Mouse (Mus musculus) midbrain, embryonic 16.5 days (tissue): ENCODE results near the gene Begain. TPM values are rescaled to one million over a fixed set of nuclear protein-coding genes. Genes with fewer than 3 reads are reported as not detected.
A peak's percentile ranks its signal among the peaks of the same experiment; 100 is the strongest.

ENCODE experiments used
- ATAC-seq: fragments of 200-750 bp; cut with Nextera tagmentation; 2 replicates; pipeline ENCODE4 v1.8.0; 2017; ENCODE audit warnings: moderate TSS enrichment
- H3K27ac ChIP-seq: fragments of 300-500 bp; sonication (generic); 2 replicates; pipeline ENCODE4 v1.5.1; 2014; ENCODE audit warnings: mild to moderate bottlenecking, low read length, mixed read lengths
- H3K27me3 ChIP-seq: fragments of 300-500 bp; sonication (generic); 2 replicates; pipeline ENCODE4 v1.6.1; 2014; ENCODE audit warnings: low read depth, low read length, mixed read lengths; ENCODE audit not compliant: control insufficient read depth, insufficient read depth
- H3K36me3 ChIP-seq: fragments of 300-500 bp; sonication (generic); 2 replicates; pipeline ENCODE4 v1.6.1; 2014; ENCODE audit warnings: mild to moderate bottlenecking, low read length, moderate library complexity, mixed read lengths; ENCODE audit not compliant: control insufficient read depth, insufficient read depth
- H3K4me1 ChIP-seq: fragments of 300-500 bp; sonication (generic); 2 replicates; pipeline ENCODE4 v1.6.1; 2014; ENCODE audit warnings: mild to moderate bottlenecking, low read length, mixed read lengths; ENCODE audit not compliant: control insufficient read depth, insufficient read depth
- H3K4me2 ChIP-seq: fragments of 300-500 bp; sonication (generic); 2 replicates; pipeline ENCODE4 v1.6.1; 2014; ENCODE audit warnings: mild to moderate bottlenecking, low read length, mixed read lengths
- H3K4me3 ChIP-seq: fragments of 300-500 bp; sonication (generic); 2 replicates; pipeline ENCODE4 v1.5.1; 2014; ENCODE audit warnings: low read depth, mild to moderate bottlenecking, low read length, moderate library complexity, mixed read lengths
- H3K9ac ChIP-seq: fragments of 300-500 bp; sonication (generic); 2 replicates; pipeline ENCODE4 v1.6.1; 2014; ENCODE audit warnings: low read depth, low read length, mixed read lengths
- H3K9me3 ChIP-seq: fragments of 300-500 bp; sonication (generic); replicated peaks from 2 replicates; pipeline ENCODE4 v1.6.1; 2014; ENCODE audit warnings: mild to moderate bottlenecking, low read length, mixed read lengths; ENCODE audit not compliant: control insufficient read depth, poor library complexity, severe bottlenecking
- WGBS: fragments of 180-500 bp; shearing (Covaris S2); extraction: QIAGEN DNeasy Blood & Tissue Kit; methylation state at CpG from one replicate; pipeline ENCODE4 v1.1.7; 2014; 5-methylcytosine and 5-hydroxymethylcytosine counted together
- polyA plus RNA-seq: library from polyadenylated mRNA; unstranded; fragments of >200 nt; fragmentation: Nextera tagmentation; extraction: Ambion mirVana; gene quantifications from 2 replicates; pipeline ENCODE4 v1.2.1, GENCODE M21; 2015

The Begain gene
- 22.1 and 25.4 TPM in 2 replicates for polyA plus RNA-seq

DNA sequence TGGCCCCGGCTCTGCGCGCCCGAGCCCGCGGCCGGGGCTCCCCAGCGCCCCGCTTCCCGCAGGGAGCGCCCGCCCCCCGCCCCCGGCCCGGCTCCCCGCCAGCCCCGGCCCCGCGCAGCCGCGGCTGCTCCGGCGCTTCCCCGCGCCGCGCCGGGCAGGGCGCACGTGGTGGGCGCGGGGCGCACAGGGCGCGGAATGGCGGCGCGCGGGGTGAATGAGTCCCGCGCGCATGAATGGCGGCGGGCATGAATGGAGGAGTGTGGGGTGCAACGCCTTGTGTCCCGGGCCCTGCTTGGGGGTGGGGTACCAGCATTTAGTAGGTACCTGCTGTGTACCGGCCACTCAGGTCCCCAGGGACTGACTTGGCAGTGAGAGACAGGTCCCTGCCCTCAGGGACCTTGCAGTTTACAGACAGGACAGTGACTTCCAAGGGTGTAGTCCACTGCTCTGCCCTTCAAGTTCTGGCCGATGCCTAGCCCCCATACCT is at the start of gene Begain:
TSS of gene Begain (minus strand) at position 51 of the 487 bp plus-strand sequence.
- Histone ChIP-seq H3K27ac (peak within 1 kb of the TSS; percentile 67), H3K9me3 (no peaks in the 10 kb centered on the region), H3K4me3 (peak within 1 kb of the TSS; percentile 72), H3K36me3 (no peaks in the 10 kb centered on the region), H3K4me1 (peaks cover 13% of the 10 kb centered on the region), H3K4me2 (peak within 1 kb of the TSS; percentile 80), H3K27me3 (no peaks in the 10 kb centered on the region; the same call in 1 of the 2 replicates), H3K9ac (peak within 1 kb of the TSS; percentile 84)
- peak; percentile 59 for ATAC-seq
- under 1% methylated on average over 38 of the region's 48 CpGs for WGBS

GRCm38 (mm10) chr12:109115707-109116106 is 47.7 kb upstream of the Begain start:
- no peak for ATAC-seq
- H3K27me3 ChIP-seq = no peaks in the 10 kb centered on the region
- H3K4me1 ChIP-seq = no peaks in the 10 kb centered on the region; the same call in 1 of the 2 replicates
- no peaks in the 10 kb centered on the region for H3K36me3 ChIP-seq
- H3K27ac ChIP-seq = no peak overlapping the region
- 65% methylated on average over 8 of the region's 8 CpGs for WGBS
- no peak overlapping the region for H3K4me2 ChIP-seq
- no peak overlapping the region for H3K9ac ChIP-seq
- no peaks in the 10 kb centered on the region for H3K9me3 ChIP-seq
- H3K4me3 ChIP-seq = no peak overlapping the region

GRCm38 (mm10) chr12:109115161-109115560 is 47.1 kb upstream of the Begain start:
- no peak for ATAC-seq
- H3K4me1 ChIP-seq = no peaks in the 10 kb centered on the region; the same call in 1 of the 2 replicates
- H3K36me3 ChIP-seq = no peaks in the 10 kb centered on the region
- H3K9me3 ChIP-seq = no peaks in the 10 kb centered on the region
- no peak overlapping the region for H3K9ac ChIP-seq
- H3K4me2 ChIP-seq = no peak overlapping the region
- H3K27me3 ChIP-seq = no peaks in the 10 kb centered on the region
- 77% methylated on average over 10 of the region's 10 CpGs for WGBS
- H3K4me3 ChIP-seq = no peak overlapping the region
- H3K27ac ChIP-seq = no peak overlapping the region

DNA sequence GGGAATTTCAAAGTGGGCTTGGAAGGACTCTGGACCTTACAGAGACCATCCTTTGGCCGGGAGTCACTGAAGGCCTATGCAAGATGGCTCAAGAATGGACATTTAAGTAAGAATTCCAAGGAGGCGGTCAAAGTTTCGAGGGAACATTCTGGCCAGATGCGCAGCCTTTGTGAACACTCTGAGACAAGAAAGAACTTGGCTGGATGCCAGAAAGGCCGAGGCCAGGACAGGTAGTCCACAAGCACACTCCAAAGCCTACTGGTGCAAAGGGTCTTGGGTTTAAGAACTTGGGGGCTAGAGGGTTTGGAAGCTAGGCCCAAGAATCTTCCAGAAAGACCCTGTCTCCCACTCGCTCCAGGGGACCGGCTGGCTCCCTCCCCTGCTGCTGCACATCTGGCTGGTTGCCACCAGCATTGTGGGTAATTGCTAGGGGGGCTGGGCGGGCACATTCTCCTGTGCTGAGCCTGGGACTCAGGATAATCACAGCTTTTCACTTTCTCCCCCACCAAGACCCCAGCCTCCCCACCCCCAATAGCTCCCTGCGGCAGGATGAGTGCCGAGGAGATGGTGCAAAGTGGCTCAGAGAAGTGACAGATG is 45.1 kb upstream of the Begain start:
- H3K27ac ChIP-seq = no peak overlapping the region
- H3K9me3 ChIP-seq = no peaks in the 10 kb centered on the region
- H3K9ac ChIP-seq = no peak overlapping the region
- no peak overlapping the region for H3K4me2 ChIP-seq
- no peaks in the 10 kb centered on the region for H3K27me3 ChIP-seq
- ATAC-seq = no peak
- no peaks in the 10 kb centered on the region for H3K36me3 ChIP-seq
- no peaks in the 10 kb centered on the region; the same call in 1 of the 2 replicates for H3K4me1 ChIP-seq
- WGBS = 51% methylated on average over 10 of the region's 10 CpGs
- no peak overlapping the region for H3K4me3 ChIP-seq

- no peaks in the 10 kb centered on the region for H3K9me3 ChIP-seq
- H3K36me3 ChIP-seq = no peaks in the 10 kb centered on the region
- no peak overlapping the region for H3K4me3 ChIP-seq
- no peaks in the 10 kb centered on the region; the same call in 1 of the 2 replicates for H3K4me1 ChIP-seq
- no peaks in the 10 kb centered on the region for H3K27me3 ChIP-seq
- H3K27ac ChIP-seq = no peak overlapping the region
- H3K9ac ChIP-seq = no peak overlapping the region
- no peak for ATAC-seq
- WGBS = 36% methylated on average over 9 of the region's 9 CpGs
- no peak overlapping the region for H3K4me2 ChIP-seq
These were observed 44.5 kb upstream of the Begain start for GRCm38 (mm10) chr12:109112354-109112995.

- Histone ChIP-seq H3K4me1 (no peaks in the 10 kb centered on the region; the same call in 1 of the 2 replicates), H3K4me2 (no peak overlapping the region), H3K9me3 (no peaks in the 10 kb centered on the region), H3K27ac (no peak overlapping the region), H3K4me3 (no peak overlapping the region), H3K27me3 (no peaks in the 10 kb centered on the region), H3K36me3 (no peaks in the 10 kb centered on the region), H3K9ac (no peak overlapping the region)
- 91% methylated on average over 13 of the region's 13 CpGs for WGBS
- ATAC-seq = no peak
These were observed 40.9 kb upstream of the Begain start for GRCm38 (mm10) chr12:109108911-109109310.

GRCm38 (mm10) chr12:109100381-109100780 is 32.4 kb upstream of the Begain start:
- no peak overlapping the region for H3K4me3 ChIP-seq
- no peaks in the 10 kb centered on the region for H3K36me3 ChIP-seq
- H3K4me1 ChIP-seq = no peaks in the 10 kb centered on the region
- H3K27ac ChIP-seq = no peak overlapping the region
- no peak overlapping the region for H3K4me2 ChIP-seq
- H3K27me3 ChIP-seq = no peaks in the 10 kb centered on the region
- 83% methylated on average over 7 of the region's 7 CpGs for WGBS
- H3K9ac ChIP-seq = no peak overlapping the region
- no peak for ATAC-seq
- H3K9me3 ChIP-seq = no peaks in the 10 kb centered on the region

DNA sequence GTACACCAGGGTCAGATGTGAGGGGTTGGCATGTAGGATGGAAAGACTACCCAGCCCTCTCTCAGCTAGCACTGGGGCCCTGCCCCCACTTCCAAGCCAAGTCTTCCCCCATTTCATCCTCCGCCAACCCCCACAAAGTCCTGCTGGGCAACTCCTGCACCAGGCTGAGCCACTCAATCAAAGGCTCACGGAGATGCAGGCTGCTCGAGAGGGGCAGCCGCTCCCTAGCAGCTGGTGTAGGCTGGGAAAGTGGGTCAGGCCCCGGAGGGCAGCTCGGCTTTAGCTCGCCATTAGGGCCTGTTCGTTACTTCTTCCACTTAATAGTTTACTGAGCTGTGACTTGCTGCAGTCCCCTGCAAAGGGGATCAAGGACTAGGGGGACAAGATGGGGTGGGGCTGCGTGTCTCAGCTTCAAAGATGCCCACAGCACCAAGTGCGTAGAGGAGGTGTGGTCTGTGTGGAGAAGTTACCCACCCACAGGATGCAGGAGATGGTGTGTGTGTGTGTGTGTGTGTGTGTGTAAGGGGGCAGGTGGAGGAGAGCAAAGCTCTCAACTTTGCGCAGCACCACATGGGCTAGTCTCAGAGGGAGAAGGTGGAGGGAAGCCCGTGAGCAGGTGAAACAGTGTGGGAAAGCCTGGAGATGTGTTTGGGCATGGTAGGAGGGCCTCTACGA is 22.6 kb upstream of the Begain start:
- Histone ChIP-seq H3K27ac (no peak overlapping the region), H3K4me1 (no peaks in the 10 kb centered on the region), H3K36me3 (no peaks in the 10 kb centered on the region), H3K4me3 (no peak overlapping the region), H3K4me2 (no peak overlapping the region), H3K27me3 (no peaks in the 10 kb centered on the region), H3K9me3 (no peaks in the 10 kb centered on the region), H3K9ac (no peak overlapping the region)
- WGBS = 63% methylated on average over 13 of the region's 13 CpGs
- ATAC-seq = no peak

DNA sequence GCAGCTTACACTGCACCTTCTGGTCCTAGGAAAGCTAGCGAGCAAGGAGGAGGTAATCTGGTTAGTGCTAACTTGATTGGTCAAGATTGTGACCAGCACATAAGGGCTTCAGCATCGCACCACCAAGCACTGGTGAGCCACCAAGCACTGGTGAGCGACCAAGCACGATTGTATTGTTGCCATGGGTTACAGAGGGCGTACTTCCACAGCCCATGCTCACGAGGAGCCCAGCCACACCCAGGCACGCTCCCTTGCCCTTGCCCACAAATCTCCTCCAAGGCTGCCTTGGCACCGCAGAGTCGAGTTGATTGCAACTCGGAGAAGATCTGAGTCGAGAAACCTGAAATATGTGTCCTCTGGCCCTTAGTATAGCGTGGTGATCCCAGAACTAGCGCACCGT is 22.0 kb upstream of the Begain start:
- 82% methylated on average over 14 of the region's 14 CpGs for WGBS
- H3K9me3 ChIP-seq = no peaks in the 10 kb centered on the region
- no peak overlapping the region for H3K4me2 ChIP-seq
- no peak overlapping the region for H3K27ac ChIP-seq
- no peak overlapping the region for H3K9ac ChIP-seq
- no peaks in the 10 kb centered on the region for H3K36me3 ChIP-seq
- no peaks in the 10 kb centered on the region for H3K27me3 ChIP-seq
- no peak overlapping the region for H3K4me3 ChIP-seq
- no peaks in the 10 kb centered on the region for H3K4me1 ChIP-seq
- no peak for ATAC-seq
